Mouse (Mus musculus): ENCODE results near the gene E030018B13Rik. TPM values are rescaled to one million over a fixed set of nuclear protein-coding genes. Genes with fewer than 3 reads are reported as not detected.

Gene E030018B13Rik
- 0.14 TPM in 1 of 2 replicates, not detected in the other for polyA plus RNA-seq (2015; fragmentation: Nextera tagmentation; extraction: Ambion mirVana)

DNA sequence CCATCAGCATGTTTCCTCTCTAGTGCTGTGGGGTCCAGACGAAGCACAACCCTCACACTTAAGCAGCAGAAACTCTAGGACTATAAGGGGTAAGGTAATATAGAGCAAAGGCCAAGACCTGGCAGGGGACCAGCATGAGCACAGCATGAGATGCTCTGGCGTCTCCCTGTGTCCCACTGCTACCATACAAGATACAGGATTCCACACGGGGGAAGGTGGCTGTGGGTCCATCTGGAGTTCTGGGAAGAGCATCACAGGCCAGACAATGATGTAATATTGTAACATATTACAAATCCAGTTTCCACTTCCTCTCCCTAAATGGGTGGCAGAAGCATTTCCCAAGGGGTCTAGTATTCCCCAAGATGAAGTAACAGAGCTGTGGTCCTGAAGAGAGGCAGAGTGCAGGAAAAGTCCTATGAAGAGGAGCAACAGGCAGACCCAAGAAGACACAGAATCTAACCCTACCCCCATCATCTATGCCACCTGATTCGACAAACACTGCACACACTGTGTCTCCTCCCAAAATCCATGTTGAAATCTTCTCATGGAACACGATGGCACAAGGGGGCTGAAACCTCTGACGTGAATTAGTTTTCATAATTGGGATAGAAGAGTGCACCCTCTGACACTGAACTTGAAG is at the start of gene E030018B13Rik:
Gene E030018B13Rik (plus strand): TSS at position 590 of the 640 bp plus-strand sequence.
- Histone ChIP-seq H3K36me3 (replicated peaks; ENCODE audit: insufficient read depth, low read length) (peaks cover 13% of the 10 kb centered on the region; the same call in 1 of the 2 replicates), H3K9ac (replicated peaks) (no peak within 1 kb of the TSS), H3K9me3 (ENCODE audit: low read length) (no peaks in the 10 kb centered on the region), H3K4me3 (ENCODE audit: low read depth, low read length) (no peak within 1 kb of the TSS), H3K4me1 (ENCODE audit: insufficient read depth) (peaks cover 94% of the 10 kb centered on the region), H3K27ac (ENCODE audit: low read depth) (peak within 1 kb of the TSS; percentile 62; the same call in 1 of the 2 replicates), H3K4me2 (ENCODE audit: low read depth, low read length) (no peak within 1 kb of the TSS), H3K27me3 (ENCODE audit: insufficient read depth, low read length) (no peaks in the 10 kb centered on the region)
- no peak for DNase-seq
- no peak for ATAC-seq
- 78% methylated on average over 6 of the region's 6 CpGs for WGBS (ENCODE audit: insufficient replicate concordance)
- TF ChIP-seq CTCF (IDR thresholded peaks at IDR 0.05; ENCODE audit: low read depth) = no peak
- no peak for TF ChIP-seq EP300 (IDR thresholded peaks at IDR 0.05; ENCODE audit: low read depth)

DNA sequence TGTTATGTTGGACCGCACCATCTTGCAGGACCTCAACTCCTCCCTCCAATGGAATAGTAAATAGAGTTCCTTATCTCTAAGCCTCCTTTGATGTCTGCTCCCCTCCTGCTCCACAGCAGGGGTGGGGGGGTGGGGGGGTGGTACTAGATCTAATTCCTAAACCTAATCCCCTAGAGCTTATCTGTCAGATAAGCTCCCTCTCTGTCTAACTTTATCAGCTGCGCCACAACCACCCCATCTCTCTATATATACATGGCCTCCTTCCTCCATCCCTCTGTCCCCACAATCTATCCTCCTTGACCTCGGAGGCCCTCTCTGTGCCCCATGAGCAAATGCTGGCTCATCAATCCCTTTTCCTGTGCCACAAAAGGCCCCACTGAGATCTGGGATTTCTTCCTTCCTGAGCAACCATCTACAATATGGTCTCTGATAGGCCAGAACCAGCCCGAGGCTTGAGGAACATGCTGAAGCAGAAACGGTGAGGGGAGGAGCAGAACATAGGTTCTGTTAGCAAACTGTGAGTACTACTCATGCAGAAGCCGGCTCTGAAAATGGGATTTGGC is 48.2 kb upstream of the E030018B13Rik start:
- Histone ChIP-seq H3K36me3 (replicated peaks; ENCODE audit: insufficient read depth, low read length) (no peaks in the 10 kb centered on the region), H3K4me1 (ENCODE audit: insufficient read depth) (no peaks in the 10 kb centered on the region), H3K4me2 (ENCODE audit: low read depth, low read length) (no peak overlapping the region), H3K27me3 (ENCODE audit: insufficient read depth, low read length) (no peaks in the 10 kb centered on the region), H3K9ac (replicated peaks) (no peak overlapping the region), H3K9me3 (ENCODE audit: low read length) (no peaks in the 10 kb centered on the region), H3K27ac (ENCODE audit: low read depth) (no peak overlapping the region), H3K4me3 (ENCODE audit: low read depth, low read length) (no peak overlapping the region)
- WGBS (ENCODE audit: insufficient replicate concordance) = 46% methylated on average over 6 of the region's 6 CpGs
- no peak for ATAC-seq
- TF ChIP-seq CTCF (IDR thresholded peaks at IDR 0.05; ENCODE audit: low read depth) = no peak
- no peak for TF ChIP-seq EP300 (IDR thresholded peaks at IDR 0.05; ENCODE audit: low read depth)
- DNase-seq = no peak

DNA sequence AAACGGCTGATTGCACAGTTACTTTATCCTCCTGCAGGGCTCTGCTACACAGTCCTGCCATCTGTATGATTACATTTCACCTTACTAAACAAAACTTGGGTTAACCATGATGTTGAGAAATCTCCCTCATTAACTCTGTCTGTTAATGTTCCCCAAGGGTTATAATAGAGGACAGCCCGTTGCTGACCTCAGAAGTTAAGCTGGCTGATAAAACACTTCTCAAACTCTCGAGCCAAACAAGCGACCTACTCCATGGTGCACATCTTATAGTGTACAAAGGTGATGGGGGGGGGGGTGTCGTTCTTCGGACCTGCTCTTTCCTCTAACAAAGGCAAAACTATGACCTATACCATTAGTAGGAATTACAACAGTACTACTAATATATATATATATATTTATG is 45.0 kb upstream of the E030018B13Rik start:
- ATAC-seq = no peak
- TF ChIP-seq EP300 (IDR thresholded peaks at IDR 0.05; ENCODE audit: low read depth) (no peak), CTCF (IDR thresholded peaks at IDR 0.05; ENCODE audit: low read depth) (no peak)
- 62% methylated on average over 6 of the region's 6 CpGs for WGBS (ENCODE audit: insufficient replicate concordance)

DNA sequence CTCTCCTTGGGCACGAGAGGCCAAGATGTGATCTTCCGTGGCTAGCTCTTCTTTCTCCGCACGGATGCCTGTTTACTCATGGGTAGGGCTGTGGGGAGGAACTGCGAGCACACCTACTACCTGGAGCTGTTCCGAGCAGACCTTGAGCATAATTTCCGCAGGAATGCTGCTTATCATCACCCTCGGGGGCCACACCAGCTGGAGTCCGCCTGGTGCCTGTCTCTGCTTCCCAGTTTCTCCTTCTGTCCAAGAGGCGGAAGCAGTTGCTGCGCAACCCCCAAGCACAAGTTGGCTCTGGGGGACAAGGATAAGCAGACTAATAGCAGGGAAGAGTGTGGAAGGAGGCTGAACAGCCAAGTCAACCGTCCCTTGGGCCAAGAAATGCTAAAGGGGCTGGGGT is 42.8 kb upstream of the E030018B13Rik start:
- H3K27ac ChIP-seq (ENCODE audit: low read depth) = no peak overlapping the region
- no peak overlapping the region for H3K4me3 ChIP-seq (ENCODE audit: low read depth, low read length)
- H3K9ac ChIP-seq (replicated peaks) = no peak overlapping the region
- TF ChIP-seq CTCF (IDR thresholded peaks at IDR 0.05; ENCODE audit: low read depth) (no peak), EP300 (IDR thresholded peaks at IDR 0.05; ENCODE audit: low read depth) (no peak)
- no peak for ATAC-seq
- WGBS (ENCODE audit: insufficient replicate concordance) = 60% methylated on average over 12 of the region's 12 CpGs
- DNase-seq = no peak
- no peaks in the 10 kb centered on the region for H3K27me3 ChIP-seq (ENCODE audit: insufficient read depth, low read length)
- H3K4me1 ChIP-seq (ENCODE audit: insufficient read depth) = peaks cover 3% of the 10 kb centered on the region
- no peaks in the 10 kb centered on the region for H3K36me3 ChIP-seq (replicated peaks; ENCODE audit: insufficient read depth, low read length)
- H3K9me3 ChIP-seq (ENCODE audit: low read length) = no peaks in the 10 kb centered on the region
- no peak overlapping the region for H3K4me2 ChIP-seq (ENCODE audit: low read depth, low read length)

More for the DNA sequence above, 45.0 kb upstream of the E030018B13Rik start:
- Histone ChIP-seq H3K4me1 (ENCODE audit: insufficient read depth) (no peaks in the 10 kb centered on the region), H3K9ac (replicated peaks) (no peak overlapping the region), H3K36me3 (replicated peaks; ENCODE audit: insufficient read depth, low read length) (no peaks in the 10 kb centered on the region), H3K27me3 (ENCODE audit: insufficient read depth, low read length) (no peaks in the 10 kb centered on the region), H3K27ac (ENCODE audit: low read depth) (no peak overlapping the region), H3K9me3 (ENCODE audit: low read length) (no peaks in the 10 kb centered on the region), H3K4me2 (ENCODE audit: low read depth, low read length) (no peak overlapping the region), H3K4me3 (ENCODE audit: low read depth, low read length) (no peak overlapping the region)
- no peak for DNase-seq

DNA sequence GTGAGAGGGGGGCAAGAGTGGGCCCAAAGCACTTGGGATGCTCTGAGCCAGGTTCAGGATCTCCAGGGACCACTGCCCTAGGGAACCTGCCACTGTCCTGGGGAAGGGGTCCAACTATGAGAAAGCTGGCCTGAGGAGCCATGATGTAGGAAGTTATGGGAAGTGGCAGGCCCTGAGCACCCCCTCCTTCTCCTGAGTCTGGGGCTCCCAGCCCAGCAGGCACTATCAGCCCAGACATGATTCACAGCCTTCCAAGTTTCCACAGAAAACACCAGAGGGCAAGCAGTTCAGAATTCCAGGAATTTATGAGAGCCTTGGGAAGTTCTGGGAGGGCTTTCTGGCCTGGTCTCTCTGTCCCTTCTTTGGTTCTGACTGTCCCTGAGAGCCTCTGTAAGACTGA is 41.0 kb upstream of the E030018B13Rik start:
- no peak for ATAC-seq

DNA sequence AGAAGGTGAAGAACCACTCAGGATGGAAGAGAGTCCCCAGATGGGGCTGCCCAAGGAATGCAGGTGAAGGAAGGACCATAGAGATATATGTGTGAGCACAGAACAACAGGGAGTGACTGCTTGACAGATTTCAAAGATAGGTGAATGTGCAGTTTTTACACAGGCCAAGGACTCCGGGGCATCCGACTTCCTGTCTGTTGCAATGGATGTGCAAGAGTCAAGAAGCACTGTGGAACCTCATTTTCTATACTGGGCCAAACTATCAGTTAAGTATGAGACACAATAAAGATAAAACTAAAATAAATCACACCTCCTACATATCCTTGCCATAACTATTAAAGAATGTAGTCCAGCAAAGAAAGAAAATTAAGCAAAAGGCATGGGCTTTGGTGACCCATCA is 40.0 kb upstream of the E030018B13Rik start:
- Histone ChIP-seq H3K4me1 (ENCODE audit: insufficient read depth) (peaks cover 3% of the 10 kb centered on the region), H3K27me3 (ENCODE audit: insufficient read depth, low read length) (no peaks in the 10 kb centered on the region), H3K9ac (replicated peaks) (no peak overlapping the region), H3K27ac (ENCODE audit: low read depth) (no peak overlapping the region), H3K4me3 (ENCODE audit: low read depth, low read length) (no peak overlapping the region), H3K36me3 (replicated peaks; ENCODE audit: insufficient read depth, low read length) (no peaks in the 10 kb centered on the region), H3K9me3 (ENCODE audit: low read length) (no peaks in the 10 kb centered on the region), H3K4me2 (ENCODE audit: low read depth, low read length) (no peak overlapping the region)
- ATAC-seq (0 out of 2 replicates have a peak, but pooled peaks have one; percentile 29), DNase-seq (no peak)
- no peak for TF ChIP-seq CTCF (IDR thresholded peaks at IDR 0.05; ENCODE audit: low read depth)
- TF ChIP-seq EP300 (IDR thresholded peaks at IDR 0.05; ENCODE audit: low read depth) = no peak
- 46% methylated on average over 2 of the region's 2 CpGs for WGBS (ENCODE audit: insufficient replicate concordance)

More for the DNA sequence above, 41.0 kb upstream of the E030018B13Rik start:
- Histone ChIP-seq H3K27me3 (ENCODE audit: insufficient read depth, low read length) (no peaks in the 10 kb centered on the region), H3K4me3 (ENCODE audit: low read depth, low read length) (no peak overlapping the region), H3K27ac (ENCODE audit: low read depth) (no peak overlapping the region; the same call in 1 of the 2 replicates), H3K9me3 (ENCODE audit: low read length) (no peaks in the 10 kb centered on the region), H3K36me3 (replicated peaks; ENCODE audit: insufficient read depth, low read length) (no peaks in the 10 kb centered on the region), H3K9ac (replicated peaks) (no peak overlapping the region), H3K4me1 (ENCODE audit: insufficient read depth) (peaks cover 3% of the 10 kb centered on the region), H3K4me2 (ENCODE audit: low read depth, low read length) (no peak overlapping the region)
- DNase-seq = no peak
- TF ChIP-seq EP300 (IDR thresholded peaks at IDR 0.05; ENCODE audit: low read depth) = no peak
- TF ChIP-seq CTCF (IDR thresholded peaks at IDR 0.05; ENCODE audit: low read depth) = no peak

All from liver, postnatal 0 days (tissue).